Mouse (Mus musculus) neural tube, embryonic 13.5 days (tissue): ENCODE data around the gene Vipr1. TPM values are rescaled to one million over a fixed set of nuclear protein-coding genes. Genes with fewer than 3 reads are reported as not detected.
A peak's percentile ranks its signal among the peaks of the same experiment; 100 is the strongest.

ENCODE experiments used
- ATAC-seq: fragments of 200-750 bp; cut with Nextera tagmentation; 2 replicates; pipeline ENCODE4 v1.8.0; 2017; ENCODE audit warnings: low read depth, mild to moderate bottlenecking, moderate TSS enrichment, moderate library complexity
- H3K27ac ChIP-seq: fragments of 300-500 bp; sonication (generic); replicated peaks from 2 replicates; pipeline ENCODE4 v1.5.1; 2015; ENCODE audit warnings: moderate library complexity, mild to moderate bottlenecking, inconsistent platforms
- H3K27me3 ChIP-seq: fragments of 300-500 bp; sonication (generic); 2 replicates; pipeline ENCODE4 v1.6.1; 2015; ENCODE audit warnings: mild to moderate bottlenecking, inconsistent platforms
- H3K36me3 ChIP-seq: fragments of 300-500 bp; sonication (generic); 2 replicates; pipeline ENCODE4 v1.6.1; 2015; ENCODE audit warnings: mild to moderate bottlenecking, inconsistent platforms
- H3K4me1 ChIP-seq: fragments of 300-500 bp; sonication (generic); replicated peaks from 2 replicates; pipeline ENCODE4 v1.6.1; 2015; ENCODE audit warnings: inconsistent platforms
- H3K4me2 ChIP-seq: fragments of 300-500 bp; sonication (generic); 2 replicates; pipeline ENCODE4 v1.6.1; 2015; ENCODE audit warnings: inconsistent platforms, mild to moderate bottlenecking, moderate library complexity
- H3K4me3 ChIP-seq: fragments of 300-500 bp; sonication (generic); 2 replicates; pipeline ENCODE4 v1.5.1; 2015; ENCODE audit warnings: mild to moderate bottlenecking, inconsistent platforms
- H3K9ac ChIP-seq: fragments of 300-500 bp; sonication (generic); 2 replicates; pipeline ENCODE4 v1.6.1; 2015; ENCODE audit warnings: moderate library complexity, mild to moderate bottlenecking, inconsistent platforms
- H3K9me3 ChIP-seq: fragments of 300-500 bp; sonication (generic); 2 replicates; pipeline ENCODE4 v1.6.1; 2016; ENCODE audit warnings: inconsistent platforms
- WGBS: fragments of 180-500 bp; shearing (Covaris S2); methylation state at CpG from one replicate; pipeline ENCODE4 v1.1.7; 2015; 5-methylcytosine and 5-hydroxymethylcytosine counted together
- polyA plus RNA-seq: library from polyadenylated mRNA; unstranded; fragments of >200 nt; fragmentation: Nextera tagmentation; extraction: Ambion mirVana; gene quantifications from 2 replicates; pipeline ENCODE4 v1.2.1, GENCODE M21; 2015

The Vipr1 gene
- polyA plus RNA-seq, 1 experiment from 2014 or later = 0.25 TPM

GRCm38 (mm10) chr9:121641235-121641915 lies 1.1 kb upstream of the Vipr1 start:
- ATAC-seq = peak; percentile 15; the same call in 1 of the 2 replicates
- Histone ChIP-seq H3K27ac (no peak overlapping the region), H3K36me3 (no peaks in the 10 kb centered on the region), H3K4me2 (peak overlapping the region; percentile 80), H3K9ac (peak overlapping the region; percentile 65), H3K9me3 (no peaks in the 10 kb centered on the region), H3K27me3 (peaks cover 66% of the 10 kb centered on the region), H3K4me3 (peak overlapping the region; percentile 46), H3K4me1 (peaks cover 32% of the 10 kb centered on the region)
- WGBS = 12% methylated on average over 27 of the region's 27 CpGs

GRCm38 (mm10) chr9:121642001-121642400 lies 515 bp upstream of the Vipr1 start, which contains the start of gene Lyzl4:
TSS of gene Lyzl4 (minus strand) at chr9:121642096.
- Histone ChIP-seq H3K4me1 (peaks cover 32% of the 10 kb centered on the region), H3K27me3 (peaks cover 66% of the 10 kb centered on the region)

GRCm38 (mm10) chr9:121644855-121645254 lies 2.3 kb downstream of the Vipr1 start:
- Histone ChIP-seq H3K4me3 (no peak overlapping the region), H3K9me3 (no peaks in the 10 kb centered on the region), H3K9ac (no peak overlapping the region), H3K4me1 (peaks cover 29% of the 10 kb centered on the region), H3K4me2 (no peak overlapping the region), H3K27ac (no peak overlapping the region), H3K36me3 (no peaks in the 10 kb centered on the region), H3K27me3 (peaks cover 56% of the 10 kb centered on the region)
- 68% methylated on average over 3 of the region's 3 CpGs for WGBS
- no peak for ATAC-seq

More at GRCm38 (mm10) chr9:121642001-121642400, 515 bp upstream of the Vipr1 start, which contains the start of gene Lyzl4:
- Histone ChIP-seq H3K4me2 (peak within 1 kb of the TSS; percentile 80), H3K4me3 (peak within 1 kb of the TSS; percentile 46), H3K9me3 (no peaks in the 10 kb centered on the region), H3K36me3 (no peaks in the 10 kb centered on the region), H3K27ac (no peak within 1 kb of the TSS), H3K9ac (peak within 1 kb of the TSS; percentile 65)
- ATAC-seq = peak; percentile 74
- under 1% methylated on average over 26 of the region's 26 CpGs for WGBS

GRCm38 (mm10) chr9:121647026-121647425 lies 4.5 kb downstream of the Vipr1 start:
- no peaks in the 10 kb centered on the region for H3K9me3 ChIP-seq
- H3K27me3 ChIP-seq = peaks cover 34% of the 10 kb centered on the region
- H3K4me2 ChIP-seq = no peak overlapping the region
- no peak overlapping the region for H3K4me3 ChIP-seq
- no peak overlapping the region for H3K27ac ChIP-seq
- H3K4me1 ChIP-seq = peaks cover 12% of the 10 kb centered on the region
- no peaks in the 10 kb centered on the region for H3K36me3 ChIP-seq
- 88% methylated on average over 7 of the region's 7 CpGs for whole genome bisulfite sequencing
- no peak for ATAC-seq
- H3K9ac ChIP-seq = no peak overlapping the region

GRCm38 (mm10) chr9:121653668-121654067 lies 11.2 kb downstream of the Vipr1 start:
- no peaks in the 10 kb centered on the region for H3K36me3 ChIP-seq
- H3K4me3 ChIP-seq = no peak overlapping the region
- no peak overlapping the region for H3K4me2 ChIP-seq
- H3K27ac ChIP-seq = no peak overlapping the region
- peaks cover 13% of the 10 kb centered on the region; the same call in 1 of the 2 replicates for H3K4me1 ChIP-seq
- peaks cover 3% of the 10 kb centered on the region; the same call in 1 of the 2 replicates for H3K27me3 ChIP-seq
- no peak overlapping the region for H3K9ac ChIP-seq
- WGBS = 87% methylated on average over 10 of the region's 10 CpGs
- H3K9me3 ChIP-seq = no peaks in the 10 kb centered on the region
- no peak for ATAC-seq

GRCm38 (mm10) chr9:121656322-121656721 lies 13.8 kb downstream of the Vipr1 start:
- H3K9ac ChIP-seq = no peak overlapping the region
- H3K4me1 ChIP-seq = peaks cover 13% of the 10 kb centered on the region; the same call in 1 of the 2 replicates
- peaks cover 3% of the 10 kb centered on the region; the same call in 1 of the 2 replicates for H3K27me3 ChIP-seq
- no peak overlapping the region for H3K4me3 ChIP-seq
- no peaks in the 10 kb centered on the region for H3K9me3 ChIP-seq
- no peak overlapping the region for H3K4me2 ChIP-seq
- 78% methylated on average over 5 of the region's 5 CpGs for WGBS
- no peaks in the 10 kb centered on the region for H3K36me3 ChIP-seq
- no peak overlapping the region for H3K27ac ChIP-seq
- ATAC-seq = no peak

GRCm38 (mm10) chr9:121657143-121657542 lies 14.6 kb downstream of the Vipr1 start:
- ATAC-seq = no peak
- H3K9ac ChIP-seq = no peak overlapping the region
- H3K4me1 ChIP-seq = peaks cover 13% of the 10 kb centered on the region; the same call in 1 of the 2 replicates
- 41% methylated on average over 13 of the region's 13 CpGs for whole genome bisulfite sequencing
- H3K9me3 ChIP-seq = no peaks in the 10 kb centered on the region
- H3K4me2 ChIP-seq = no peak overlapping the region
- no peak overlapping the region for H3K27ac ChIP-seq
- H3K27me3 ChIP-seq = peaks cover 3% of the 10 kb centered on the region; the same call in 1 of the 2 replicates
- no peak overlapping the region for H3K4me3 ChIP-seq
- no peaks in the 10 kb centered on the region for H3K36me3 ChIP-seq

- no peak overlapping the region for H3K4me2 ChIP-seq
- H3K4me1 ChIP-seq = peaks cover 13% of the 10 kb centered on the region; the same call in 1 of the 2 replicates
- peaks cover 3% of the 10 kb centered on the region; the same call in 1 of the 2 replicates for H3K27me3 ChIP-seq
- H3K36me3 ChIP-seq = no peaks in the 10 kb centered on the region
- no peaks in the 10 kb centered on the region for H3K9me3 ChIP-seq
- no peak for ATAC-seq
- H3K4me3 ChIP-seq = no peak overlapping the region
- WGBS = 88% methylated on average over 7 of the region's 7 CpGs
- H3K27ac ChIP-seq = no peak overlapping the region
- no peak overlapping the region for H3K9ac ChIP-seq
These were observed 15.7 kb downstream of the Vipr1 start for GRCm38 (mm10) chr9:121658248-121658647.

GRCm38 (mm10) chr9:121659791-121660190 lies 17.3 kb downstream of the Vipr1 start:
- Histone ChIP-seq H3K4me3 (no peak overlapping the region), H3K27ac (no peak overlapping the region), H3K4me1 (peaks cover 13% of the 10 kb centered on the region; the same call in 1 of the 2 replicates), H3K9me3 (no peaks in the 10 kb centered on the region), H3K27me3 (peaks cover 3% of the 10 kb centered on the region; the same call in 1 of the 2 replicates), H3K4me2 (no peak overlapping the region), H3K9ac (no peak overlapping the region), H3K36me3 (no peaks in the 10 kb centered on the region)
- ATAC-seq = no peak
- WGBS = 87% methylated on average over 7 of the region's 7 CpGs

GRCm38 (mm10) chr9:121663467-121663866 lies 21.0 kb downstream of the Vipr1 start:
- Histone ChIP-seq H3K9ac (no peak overlapping the region), H3K4me2 (no peak overlapping the region), H3K27ac (no peak overlapping the region), H3K36me3 (no peaks in the 10 kb centered on the region), H3K4me3 (no peak overlapping the region), H3K4me1 (peaks cover 15% of the 10 kb centered on the region), H3K27me3 (peaks cover 13% of the 10 kb centered on the region), H3K9me3 (no peaks in the 10 kb centered on the region)
- 83% methylated on average over 6 of the region's 6 CpGs for WGBS
- ATAC-seq = no peak

GRCm38 (mm10) chr9:121664104-121664503 lies 21.6 kb downstream of the Vipr1 start:
- no peaks in the 10 kb centered on the region for H3K9me3 ChIP-seq
- H3K9ac ChIP-seq = no peak overlapping the region
- no peak overlapping the region for H3K27ac ChIP-seq
- H3K27me3 ChIP-seq = peaks cover 19% of the 10 kb centered on the region
- no peak overlapping the region for H3K4me2 ChIP-seq
- WGBS = 83% methylated on average over 5 of the region's 5 CpGs
- ATAC-seq = no peak
- H3K4me1 ChIP-seq = peaks cover 19% of the 10 kb centered on the region
- H3K4me3 ChIP-seq = no peak overlapping the region
- H3K36me3 ChIP-seq = no peaks in the 10 kb centered on the region

- H3K4me3 ChIP-seq = no peak overlapping the region
- H3K36me3 ChIP-seq = no peaks in the 10 kb centered on the region
- peaks cover 34% of the 10 kb centered on the region for H3K4me1 ChIP-seq
- 58% methylated on average over 16 of the region's 16 CpGs for WGBS
- H3K9ac ChIP-seq = no peak overlapping the region
- ATAC-seq = no peak
- no peaks in the 10 kb centered on the region for H3K9me3 ChIP-seq
- 0 out of 2 replicates have a peak overlapping the region, but pooled peaks have one; percentile 7 for H3K27ac ChIP-seq
- H3K4me2 ChIP-seq = no peak overlapping the region
- H3K27me3 ChIP-seq = peaks cover 39% of the 10 kb centered on the region
These were observed 24.6 kb downstream of the Vipr1 start for GRCm38 (mm10) chr9:121666957-121667630.
